Mouse (Mus musculus) hindbrain, embryonic 11.5 days (tissue): ENCODE measurements at regions not wholly inside any gene's neighbourhood (a gene's known extent, or its start where the extent isn't known, plus 50 kb on each side); places are given as distances from the start of the nearest gene placed in this dataset.

Experiments
- ATAC-seq: fragments of 200-750 bp; cut with Nextera tagmentation; 2 replicates; pipeline ENCODE4 v1.8.0; 2017; ENCODE audit warnings: mild to moderate bottlenecking, moderate TSS enrichment, moderate library complexity; ENCODE audit not compliant: low FRiP score
- DNase-seq: peaks from one replicate; pipeline ENCODE4 v3.0.0-alpha.2; 2015; ENCODE audit warnings: low spot score
- H3K27ac ChIP-seq: fragments of 300-500 bp; sonication (generic); 2 replicates; pipeline ENCODE4 v1.5.1; 2014; ENCODE audit warnings: mild to moderate bottlenecking, low read depth, low read length
- H3K27me3 ChIP-seq: fragments of 300-500 bp; sonication (generic); 2 replicates; pipeline ENCODE4 v1.6.1; 2014; ENCODE audit warnings: mild to moderate bottlenecking, low read length, moderate library complexity, mixed read lengths; ENCODE audit not compliant: control insufficient read depth, insufficient read depth
- H3K36me3 ChIP-seq: fragments of 300-500 bp; sonication (generic); 2 replicates; pipeline ENCODE4 v1.6.1; 2014; ENCODE audit warnings: mild to moderate bottlenecking, low read length, moderate library complexity, mixed read lengths; ENCODE audit not compliant: control insufficient read depth, insufficient read depth
- H3K4me1 ChIP-seq: fragments of 300-500 bp; sonication (generic); replicated peaks from 2 replicates; pipeline ENCODE4 v1.6.1; 2014; ENCODE audit warnings: low read length, mixed read lengths; ENCODE audit not compliant: control insufficient read depth, insufficient read depth
- H3K4me2 ChIP-seq: fragments of 300-500 bp; sonication (generic); replicated peaks from 2 replicates; pipeline ENCODE4 v1.6.1; 2014; ENCODE audit warnings: mild to moderate bottlenecking, low read depth, low read length
- H3K4me3 ChIP-seq: fragments of 300-500 bp; sonication (generic); 2 replicates; pipeline ENCODE4 v1.5.1; 2014; ENCODE audit warnings: low read depth, low read length
- H3K9ac ChIP-seq: fragments of 300-500 bp; sonication (generic); 2 replicates; pipeline ENCODE4 v1.6.1; 2014; ENCODE audit warnings: low read depth, low read length
- H3K9me3 ChIP-seq: fragments of 300-500 bp; sonication (generic); 2 replicates; pipeline ENCODE4 v1.6.1; 2016; ENCODE audit warnings: low read length; ENCODE audit not compliant: control insufficient read depth
- WGBS: fragments of 180-500 bp; shearing (Covaris S2); extraction: QIAGEN DNeasy Blood & Tissue Kit; methylation state at CpG from one replicate; pipeline ENCODE4 v1.1.7; 2014; 5-methylcytosine and 5-hydroxymethylcytosine counted together

GRCm38 (mm10) chr4:105908281-105908680 is 118.6 kb downstream of the Gm12728 start:
- DNase-seq (no peak), ATAC-seq (no peak)
- H3K4me2 ChIP-seq, result no peak overlapping the region
- no peaks in the 10 kb centered on the region for H3K36me3 ChIP-seq
- no peak overlapping the region for H3K4me3 ChIP-seq
- no peaks in the 10 kb centered on the region for H3K4me1 ChIP-seq
- no peak overlapping the region for H3K27ac ChIP-seq
- H3K27me3 ChIP-seq, result no peaks in the 10 kb centered on the region
- no peak overlapping the region for H3K9ac ChIP-seq
- H3K9me3 ChIP-seq, result no peaks in the 10 kb centered on the region

- no peaks in the 10 kb centered on the region for H3K36me3 ChIP-seq
- no peak for ATAC-seq
- 53% methylated on average over 4 of the region's 4 CpGs for WGBS
These were observed 119.6 kb downstream of the Gm12728 start for GRCm38 (mm10) chr4:105909272-105909671.

GRCm38 (mm10) chr4:105910666-105911065 is 121.0 kb downstream of the Gm12728 start:
- no peaks in the 10 kb centered on the region for H3K9me3 ChIP-seq
- no peak overlapping the region for H3K4me2 ChIP-seq
- no peaks in the 10 kb centered on the region for H3K27me3 ChIP-seq
- H3K36me3 ChIP-seq, result no peaks in the 10 kb centered on the region
- H3K9ac ChIP-seq, result no peak overlapping the region
- ATAC-seq (no peak), DNase-seq (no peak)
- WGBS, result 89% methylated on average over 5 of the region's 5 CpGs
- H3K4me1 ChIP-seq, result no peaks in the 10 kb centered on the region
- H3K27ac ChIP-seq, result no peak overlapping the region
- no peak overlapping the region for H3K4me3 ChIP-seq

More at GRCm38 (mm10) chr4:105909272-105909671, 119.6 kb downstream of the Gm12728 start:
- Histone ChIP-seq H3K4me1 (no peaks in the 10 kb centered on the region), H3K27me3 (no peaks in the 10 kb centered on the region), H3K9ac (no peak overlapping the region), H3K9me3 (no peaks in the 10 kb centered on the region), H3K27ac (no peak overlapping the region), H3K4me2 (no peak overlapping the region), H3K4me3 (no peak overlapping the region)
- DNase-seq, result no peak

- WGBS, result 84% methylated on average over 6 of the region's 6 CpGs
- Histone ChIP-seq H3K9ac (no peak overlapping the region), H3K27me3 (no peaks in the 10 kb centered on the region), H3K36me3 (no peaks in the 10 kb centered on the region), H3K4me3 (no peak overlapping the region), H3K4me2 (no peak overlapping the region), H3K4me1 (no peaks in the 10 kb centered on the region), H3K9me3 (no peaks in the 10 kb centered on the region), H3K27ac (no peak overlapping the region)
- DNase-seq (no peak), ATAC-seq (no peak)
These were observed 122.0 kb downstream of the Gm12728 start for GRCm38 (mm10) chr4:105911678-105912077.

- H3K4me2 ChIP-seq, result no peak overlapping the region
- no peaks in the 10 kb centered on the region for H3K36me3 ChIP-seq
- H3K4me3 ChIP-seq, result no peak overlapping the region
- H3K4me1 ChIP-seq, result no peaks in the 10 kb centered on the region
- WGBS, result 84% methylated on average over 4 of the region's 4 CpGs
- no peak for DNase-seq
- H3K9me3 ChIP-seq, result no peaks in the 10 kb centered on the region
- no peak overlapping the region for H3K27ac ChIP-seq
- no peaks in the 10 kb centered on the region for H3K27me3 ChIP-seq
- H3K9ac ChIP-seq, result no peak overlapping the region
- ATAC-seq, result no peak
These were observed 122.6 kb downstream of the Gm12728 start for GRCm38 (mm10) chr4:105912296-105912695.

GRCm38 (mm10) chr4:105914996-105915395 is 125.3 kb downstream of the Gm12728 start:
- Histone ChIP-seq H3K4me3 (no peak overlapping the region), H3K4me2 (no peak overlapping the region), H3K9me3 (no peaks in the 10 kb centered on the region), H3K4me1 (no peaks in the 10 kb centered on the region), H3K27ac (no peak overlapping the region), H3K9ac (no peak overlapping the region), H3K36me3 (no peaks in the 10 kb centered on the region), H3K27me3 (no peaks in the 10 kb centered on the region)
- 41% methylated on average over 6 of the region's 6 CpGs for WGBS
- DNase-seq (peak; percentile 59), ATAC-seq (no peak)

- 86% methylated on average over 9 of the region's 9 CpGs for WGBS
- no peaks in the 10 kb centered on the region for H3K36me3 ChIP-seq
- H3K27me3 ChIP-seq, result no peaks in the 10 kb centered on the region
- H3K9me3 ChIP-seq, result no peaks in the 10 kb centered on the region
- no peak for ATAC-seq
- no peak for DNase-seq
- H3K9ac ChIP-seq, result no peak overlapping the region
- H3K4me1 ChIP-seq, result no peaks in the 10 kb centered on the region
- no peak overlapping the region for H3K4me3 ChIP-seq
- no peak overlapping the region for H3K27ac ChIP-seq
- no peak overlapping the region for H3K4me2 ChIP-seq
These were observed 126.6 kb downstream of the Gm12728 start for GRCm38 (mm10) chr4:105916229-105916628.

GRCm38 (mm10) chr4:105924781-105925382 is 135.2 kb downstream of the Gm12728 start:
- Histone ChIP-seq H3K27ac (no peak overlapping the region), H3K4me3 (no peak overlapping the region), H3K4me1 (no peaks in the 10 kb centered on the region), H3K9me3 (no peaks in the 10 kb centered on the region), H3K9ac (no peak overlapping the region), H3K36me3 (no peaks in the 10 kb centered on the region), H3K4me2 (no peak overlapping the region), H3K27me3 (no peaks in the 10 kb centered on the region)
- ATAC-seq (no peak), DNase-seq (no peak)
- WGBS, result 84% methylated on average over 6 of the region's 6 CpGs

GRCm38 (mm10) chr4:105925506-105925905 is 135.8 kb downstream of the Gm12728 start:
- Histone ChIP-seq H3K4me1 (no peaks in the 10 kb centered on the region), H3K4me3 (no peak overlapping the region), H3K4me2 (no peak overlapping the region), H3K9me3 (no peaks in the 10 kb centered on the region), H3K9ac (no peak overlapping the region), H3K27ac (no peak overlapping the region), H3K36me3 (no peaks in the 10 kb centered on the region), H3K27me3 (no peaks in the 10 kb centered on the region)
- DNase-seq, result no peak
- ATAC-seq, result no peak
- 92% methylated on average over 2 of the region's 2 CpGs for WGBS
